Mouse (Mus musculus) myocyte (in vitro differentiated cells): ENCODE results near the gene Cdk12.
"Not testable (repeated sequence)": the region's sequence is repeated elsewhere in the genome, so short reads cannot be mapped to it uniquely, and the experiment has no call there.

ENCODE experiments used
- E2F4 ChIP-seq: IDR thresholded peaks from one replicate; pipeline ENCODE4 v1.6.1; 2011; ENCODE audit warnings: mild to moderate bottlenecking, control low read depth, moderate library complexity; ENCODE audit not compliant: insufficient read depth
- POLR2A ChIP-seq: IDR thresholded peaks from one replicate; pipeline ENCODE4 v1.6.1; 2011; ENCODE audit warnings: low read depth, mild to moderate bottlenecking, control low read depth, moderate library complexity; ENCODE audit not compliant: insufficient read length

GRCm38 (mm10) chr11:98182149-98182548 is 20.7 kb upstream of the Cdk12 start:
- TF ChIP-seq POLR2A, E2F4: not testable (repeated sequence)
